Mouse (Mus musculus): Measurements from ENCODE around the gene Myo3a. TPM values are rescaled to one million over a fixed set of nuclear protein-coding genes. Genes with fewer than 3 reads are reported as not detected.
A peak's percentile ranks its signal among the peaks of the same experiment; 100 is the strongest.

Gene Myo3a
- total RNA-seq, 2 experiments from 2014 or later, result 0.36 to 0.73 TPM

DNA sequence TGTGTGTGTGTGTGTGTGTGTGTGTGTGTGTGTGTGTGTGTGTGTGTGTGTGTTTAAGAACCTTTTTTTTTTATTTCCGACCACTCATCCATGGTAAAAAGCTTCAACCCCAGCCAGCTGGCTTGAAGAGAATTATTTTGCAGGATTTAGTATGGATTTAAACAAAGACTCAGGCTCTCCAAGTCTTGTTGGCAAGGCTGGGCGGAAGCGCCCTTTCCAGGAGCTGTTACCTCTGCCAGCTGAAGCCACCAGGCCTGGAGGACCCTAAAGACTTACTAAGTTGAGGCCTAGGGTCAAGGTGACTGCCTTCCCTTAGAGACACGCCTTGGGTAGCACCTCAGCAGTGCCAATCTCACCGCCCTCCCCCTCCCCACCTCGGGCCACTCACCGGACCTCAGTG lies 393.2 kb downstream of the Myo3a start:
- DNase-seq (ENCODE audit: low spot score in 2 of 2), result peak; percentile 6 to 14

DNA sequence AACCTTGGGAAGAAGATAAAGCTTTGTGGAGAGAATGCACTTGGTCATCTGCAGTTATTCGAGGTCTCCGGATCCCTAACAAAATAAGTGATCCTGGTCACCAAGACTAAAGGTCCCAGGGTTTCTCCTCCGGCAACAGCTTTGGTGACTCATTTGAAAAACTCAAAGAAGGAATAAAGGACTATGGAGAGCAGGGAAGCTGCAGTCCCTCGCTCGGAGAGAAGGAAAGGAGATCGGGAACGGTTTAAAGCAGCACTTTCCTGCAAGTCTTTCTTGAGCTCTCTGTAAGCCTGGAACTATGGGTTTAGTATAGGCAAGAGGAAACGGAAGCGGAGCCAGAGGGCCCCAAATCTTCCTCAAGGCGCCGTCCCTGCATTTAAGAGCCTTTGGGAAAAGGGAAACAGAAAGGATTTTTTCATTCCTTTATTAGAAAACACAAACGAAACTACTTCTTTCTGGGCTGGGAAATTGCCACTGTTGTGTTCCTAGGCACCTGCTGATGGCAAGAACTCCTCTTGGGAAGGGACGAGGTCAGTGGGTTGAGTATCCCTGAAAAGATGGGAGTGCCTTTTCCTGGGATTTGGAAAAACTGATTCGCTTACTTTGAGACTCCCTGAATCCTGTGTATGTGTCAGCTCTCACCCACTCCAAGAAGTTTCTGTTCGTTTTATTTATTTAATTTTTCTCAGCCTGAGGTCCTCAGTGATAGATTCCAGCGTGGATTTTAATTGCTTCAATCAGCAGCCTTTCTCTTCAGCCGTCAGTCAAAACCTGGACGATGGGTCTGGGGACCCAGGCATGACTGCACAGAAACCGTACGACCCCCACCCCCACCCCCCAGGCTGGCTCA lies 393.9 kb downstream of the Myo3a start:
- peak; percentile 10 to 22 for DNase-seq (ENCODE audit: low spot score in 2 of 2)

DNA sequence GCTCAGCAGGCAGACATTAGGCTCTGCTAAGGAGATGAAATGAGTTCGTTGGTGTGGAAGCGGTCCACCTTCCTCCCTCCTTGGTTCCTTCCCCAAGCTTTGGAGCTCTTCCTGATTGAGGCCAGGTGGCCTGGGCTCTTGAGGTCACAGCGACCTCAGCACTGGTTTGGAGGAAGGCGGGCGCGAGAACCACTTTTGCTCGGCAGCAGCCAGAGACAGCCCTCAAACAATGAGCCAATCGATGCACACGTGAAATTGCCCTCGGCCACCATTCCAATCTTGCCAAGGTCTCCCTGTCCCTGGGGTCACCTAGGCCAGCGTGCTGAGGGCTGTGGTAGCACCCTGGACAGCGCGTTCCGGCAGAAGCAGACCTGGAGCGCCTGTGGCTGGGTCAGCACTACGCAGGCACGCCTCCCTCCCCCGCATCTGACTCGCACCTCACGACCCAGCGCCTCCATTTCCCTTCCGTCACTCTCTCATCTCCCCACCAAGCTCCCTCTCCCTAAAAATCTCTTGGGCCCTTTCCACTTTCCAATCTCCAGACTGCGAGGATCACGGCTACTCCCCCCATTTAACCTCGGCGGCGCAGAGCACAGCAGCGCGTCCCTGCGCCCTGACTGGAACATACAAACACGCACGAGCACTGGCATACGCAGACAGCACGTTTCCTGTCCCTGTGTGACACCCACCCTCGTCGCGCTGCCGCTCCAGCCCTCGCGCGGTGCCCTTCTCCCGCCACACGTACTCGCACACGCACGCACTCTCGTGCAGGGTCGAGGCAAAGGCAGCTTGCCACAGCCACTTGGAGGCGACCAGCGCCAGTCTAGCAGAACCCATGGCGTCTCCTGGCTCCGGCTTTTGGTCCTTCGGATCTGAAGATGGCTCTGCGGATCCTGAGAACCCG lies 394.8 kb downstream of the Myo3a start, which contains the start of gene Gad2:
Gad2 (plus strand) TSS at position 378 of the 904 bp plus-strand sequence.
- peak; percentile 16 to 29 for DNase-seq (ENCODE audit: low spot score in 2 of 2)

DNA sequence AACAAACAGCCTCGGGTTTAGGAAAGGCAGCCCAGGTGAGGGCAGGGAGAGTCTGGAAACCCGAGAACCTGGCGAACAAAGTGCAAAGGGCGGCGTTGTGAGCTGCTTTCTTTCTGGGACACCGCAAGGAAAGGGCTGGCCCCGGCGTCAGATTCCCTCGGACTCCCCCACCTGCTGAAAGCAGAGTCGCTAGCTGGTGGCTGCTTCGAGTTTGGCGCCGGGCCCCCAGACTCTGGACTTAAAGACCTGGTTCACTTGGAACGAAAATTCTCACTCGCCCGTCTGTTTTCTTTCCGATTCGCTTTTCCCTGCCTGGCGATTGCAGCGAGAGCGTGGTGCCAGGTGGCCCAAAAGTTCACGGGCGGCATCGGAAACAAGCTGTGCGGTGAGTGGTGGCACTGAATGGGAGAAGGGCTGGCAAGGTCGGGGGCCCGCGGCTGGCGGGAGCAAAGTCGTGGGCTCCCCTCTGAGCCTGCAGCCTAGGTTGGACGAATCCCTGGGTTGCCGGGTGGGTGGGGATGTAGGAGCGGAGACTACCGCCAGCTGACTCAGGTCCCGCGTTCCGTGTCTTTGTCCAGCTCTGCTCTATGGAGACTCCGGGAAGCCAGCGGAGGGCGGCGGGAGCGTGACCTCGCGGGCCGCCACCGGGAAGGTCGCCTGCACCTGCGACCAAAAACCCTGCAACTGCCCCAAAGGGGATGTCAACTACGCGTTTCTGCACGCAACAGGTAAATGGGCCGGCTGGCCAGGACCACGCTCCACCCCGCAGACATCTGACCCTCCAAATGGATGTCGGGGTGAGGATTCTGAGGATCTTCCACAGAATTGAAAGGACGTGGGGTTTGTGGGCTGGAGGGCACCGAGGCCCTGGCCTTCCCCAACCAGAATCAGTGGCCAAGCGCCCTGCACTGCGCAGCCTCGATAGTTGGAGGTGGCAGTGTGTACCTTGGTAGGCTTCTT lies 396.1 kb downstream of the Myo3a start:
- peak in 1 of 2 experiments; percentile 8 for DNase-seq (ENCODE audit: low spot score in 2 of 2)

DNA sequence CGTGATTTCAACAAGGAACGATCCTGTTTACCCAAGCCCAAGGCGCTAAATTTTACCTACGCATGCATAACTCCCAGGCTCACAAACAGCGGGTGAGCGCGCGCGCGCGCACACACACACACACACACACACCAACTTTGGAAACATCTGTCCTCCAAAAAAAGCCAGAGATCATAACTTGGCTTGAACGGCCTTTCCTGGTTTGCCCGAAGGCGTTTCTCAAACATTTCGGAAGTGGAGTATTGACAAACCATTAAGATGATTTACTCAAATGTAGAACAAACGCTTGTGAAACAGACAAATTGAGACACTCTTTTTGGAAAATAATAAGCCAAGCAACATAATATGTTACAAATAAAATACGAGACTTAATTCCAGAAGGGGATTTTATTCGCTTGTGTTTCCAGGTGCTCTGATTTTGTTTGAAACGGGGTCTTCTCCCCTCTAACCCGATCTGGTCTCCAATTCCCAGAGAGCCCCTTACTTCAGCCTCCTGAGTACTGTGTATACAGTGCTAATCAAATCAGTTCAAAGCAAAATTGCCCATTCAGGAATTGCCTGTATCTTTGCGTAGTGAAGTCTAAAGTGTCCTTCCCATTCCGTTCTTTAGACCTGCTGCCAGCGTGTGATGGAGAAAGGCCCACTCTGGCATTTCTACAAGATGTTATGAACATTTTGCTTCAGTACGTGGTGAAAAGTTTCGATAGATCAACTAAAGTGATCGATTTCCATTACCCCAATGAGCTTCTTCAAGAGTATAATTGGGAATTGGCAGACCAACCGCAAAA lies 397.1 kb downstream of the Myo3a start:
- peak; percentile 6 to 12 for DNase-seq (ENCODE audit: low spot score in 2 of 2)

- DNase-seq (ENCODE audit: low spot score in 2 of 2), result no peak
These were observed 398.0 kb downstream of the Myo3a start for GRCm38 (mm10) chr2:22625096-22625960.

DNA sequence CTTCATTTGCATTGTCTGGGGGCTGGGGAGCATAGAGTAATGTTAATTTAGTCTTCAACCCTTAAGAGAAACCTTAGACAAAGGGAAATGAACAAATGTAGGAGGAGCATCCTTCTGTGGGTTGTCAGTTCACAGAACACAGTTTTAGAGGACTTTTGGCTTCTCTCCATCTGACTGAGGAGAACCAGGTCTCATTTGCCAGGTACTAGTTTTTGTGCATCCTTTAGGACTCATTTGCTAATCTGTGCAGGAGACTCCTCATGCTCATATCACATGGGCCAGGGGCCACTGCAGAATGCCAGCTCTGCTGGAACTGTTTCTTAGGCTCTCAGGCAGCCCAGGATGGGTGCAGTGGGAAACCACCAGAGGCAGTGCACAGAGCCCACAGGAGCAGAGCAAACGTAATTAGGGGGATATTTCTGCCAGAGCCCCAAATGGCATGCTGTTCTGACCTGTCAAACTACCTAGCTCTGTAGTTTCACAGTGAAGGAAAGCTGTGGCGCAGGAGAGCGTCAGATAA lies 399.9 kb downstream of the Myo3a start:
- no peak for DNase-seq (ENCODE audit: low spot score in 2 of 2)

- DNase-seq (ENCODE audit: low spot score in 2 of 2), result no peak
These were observed 400.6 kb downstream of the Myo3a start for GRCm38 (mm10) chr2:22627819-22628432.

DNA sequence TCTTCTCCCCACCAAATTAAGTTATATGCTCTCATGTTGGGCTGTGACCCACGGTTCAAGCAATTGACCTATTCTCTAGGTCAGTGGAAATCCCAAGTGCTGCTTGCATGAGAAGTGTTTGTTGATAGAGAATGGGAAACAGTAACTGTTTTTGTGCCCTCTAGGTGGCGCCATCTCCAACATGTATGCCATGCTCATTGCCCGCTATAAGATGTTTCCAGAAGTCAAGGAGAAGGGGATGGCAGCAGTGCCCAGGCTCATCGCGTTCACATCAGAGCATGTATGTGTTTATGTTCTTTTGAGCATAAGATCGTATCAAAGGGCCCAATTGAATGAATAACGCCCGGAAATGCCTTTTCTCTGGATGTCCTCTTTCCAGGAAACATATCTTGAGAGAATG lies 407.5 kb downstream of the Myo3a start:
- peak in 1 of 2 experiments; percentile 21 for DNase-seq (ENCODE audit: low spot score in 2 of 2)

- DNase-seq (ENCODE audit: low spot score in 2 of 2), result no peak
These were observed 418.8 kb downstream of the Myo3a start for GRCm38 (mm10) chr2:22646134-22646533.

DNA sequence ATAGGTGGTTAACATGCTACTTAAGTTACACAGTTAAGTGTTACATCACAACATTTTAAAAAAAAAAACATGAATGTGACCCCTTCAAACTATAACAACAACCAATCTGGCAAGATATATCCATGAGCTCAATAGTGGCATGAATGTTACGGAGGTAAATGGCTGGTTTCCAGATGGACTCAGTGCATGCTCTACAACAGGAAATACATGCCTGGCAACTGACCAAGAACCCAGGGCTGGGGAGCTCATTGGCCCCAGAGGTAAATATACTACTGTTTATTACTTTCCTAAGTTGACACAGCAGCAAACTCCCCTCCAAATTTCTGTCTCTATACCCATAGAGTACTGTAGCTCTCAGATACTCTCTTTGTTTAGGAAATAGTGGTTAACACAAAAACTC lies 421.1 kb downstream of the Myo3a start:
- no peak for DNase-seq (ENCODE audit: low spot score in 2 of 2)

DNA sequence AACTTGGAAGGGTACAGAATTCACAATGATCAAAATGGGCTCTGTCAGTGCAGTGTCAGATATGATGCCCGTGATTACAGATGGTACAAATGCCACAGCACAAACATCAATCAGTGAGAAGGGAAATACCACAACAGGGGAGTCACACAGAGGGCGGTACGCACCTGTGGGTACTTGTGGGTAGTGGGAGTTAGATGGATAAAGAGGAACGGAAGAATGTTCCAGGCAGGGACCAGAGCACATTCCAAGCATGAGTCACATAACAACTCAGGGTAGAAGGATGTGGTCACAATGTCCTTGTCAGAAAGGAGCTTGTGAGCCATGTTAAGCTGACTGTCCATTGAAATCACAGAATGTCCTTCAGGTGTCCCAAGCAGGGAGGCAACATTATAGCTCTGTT lies 424.5 kb downstream of the Myo3a start:
- no peak for DNase-seq (ENCODE audit: low spot score in 2 of 2)

DNA sequence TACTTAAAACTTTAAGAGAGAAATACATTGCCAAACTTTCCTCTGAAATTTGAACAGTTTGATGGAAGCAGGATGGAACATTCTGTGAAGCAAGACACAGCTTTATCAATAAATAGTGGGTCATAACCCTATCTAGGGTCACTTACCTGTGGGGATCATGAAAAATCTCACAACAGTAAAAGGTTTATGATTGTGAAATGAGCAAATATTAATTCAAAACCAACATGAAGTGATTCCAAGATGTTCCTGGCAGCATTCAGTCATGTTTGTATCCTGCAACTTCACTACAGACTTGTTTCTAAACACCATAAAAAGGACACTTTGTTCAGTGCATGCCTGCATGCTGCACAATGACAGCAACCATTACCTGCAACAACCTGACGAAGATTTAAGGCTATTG lies 436.4 kb downstream of the Myo3a start:
- DNase-seq (ENCODE audit: low spot score in 2 of 2), result no peak

Small RNAs within 50 kb of the gene (microRNA-seq; reads per million reads assigned to microRNA genes)
- 0 reads per million in 2 experiments for gene Gm23636
- gene Mir3967, result 0 reads per million in 2 experiments

All from layer of hippocampus, postnatal 10 days (tissue).